Mouse (Mus musculus): ENCODE results near the gene Pheta2. TPM values are rescaled to one million over a fixed set of nuclear protein-coding genes. Genes with fewer than 3 reads are reported as not detected.

Pheta2 gene
- polyA plus RNA-seq, 1 experiment from 2014 or later = 7.4 TPM

DNA sequence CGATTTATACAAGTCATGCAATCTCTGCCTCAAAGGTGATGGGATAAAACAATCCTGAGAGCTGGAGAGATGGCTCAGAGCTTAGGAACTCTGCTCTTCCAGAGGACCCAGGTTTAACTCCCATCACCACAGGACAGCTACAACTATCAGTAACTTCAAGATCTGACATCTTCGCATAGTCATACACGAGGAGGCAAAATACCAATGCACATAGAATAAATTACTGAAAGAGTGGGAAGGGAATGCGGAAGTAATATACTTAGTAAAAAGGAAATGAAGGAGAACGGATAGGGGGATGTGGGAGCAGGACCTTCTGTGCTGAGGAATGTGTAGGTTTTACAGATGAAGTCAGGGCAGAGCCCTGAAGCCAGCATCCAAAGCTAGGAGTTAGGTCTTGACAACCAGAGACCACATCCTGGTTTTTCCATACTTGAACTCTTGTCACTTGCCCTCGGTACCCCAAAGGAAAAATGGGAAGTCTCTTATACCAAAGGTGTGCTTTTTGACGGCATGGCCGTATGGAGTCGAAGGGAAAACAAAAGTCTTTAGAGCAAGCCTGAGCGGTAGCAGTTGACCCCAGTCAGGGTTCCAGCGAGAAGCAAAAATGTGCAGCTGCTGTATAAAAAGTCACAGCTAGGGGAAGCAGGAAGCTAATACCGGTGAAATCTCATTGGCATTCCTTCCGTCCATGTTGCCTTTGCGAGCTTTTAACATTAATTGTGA lies 8.0 kb downstream of the Pheta2 start:
- H3K36me3 ChIP-seq = peaks cover 43% of the 10 kb centered on the region
- 72% methylated on average over 14 of the region's 14 CpGs for WGBS
- peak overlapping the region; percentile 85 for H3K4me3 ChIP-seq
- no peak for DNase-seq (ENCODE audit: low spot score)
- peaks cover 5% of the 10 kb centered on the region; the same call in 1 of the 2 replicates for H3K27me3 ChIP-seq (ENCODE audit: low read depth, poor library complexity, severe bottlenecking)
- peaks cover 15% of the 10 kb centered on the region for H3K4me1 ChIP-seq
- peak overlapping the region; percentile 94; the same call in 1 of the 2 replicates for H3K27ac ChIP-seq
- no peaks in the 10 kb centered on the region for H3K9me3 ChIP-seq (replicated peaks)

- Histone ChIP-seq H3K4me3 (peak overlapping the region; percentile 85), H3K27ac (no peak overlapping the region), H3K4me1 (peaks cover 10% of the 10 kb centered on the region), H3K27me3 (ENCODE audit: low read depth, poor library complexity, severe bottlenecking) (no peaks in the 10 kb centered on the region), H3K9me3 (replicated peaks) (no peaks in the 10 kb centered on the region), H3K36me3 (peaks cover 43% of the 10 kb centered on the region)
- DNase-seq (ENCODE audit: low spot score) = no peak
- WGBS = 86% methylated on average over 4 of the region's 4 CpGs
Measured at GRCm38 (mm10) chr15:82347303-82347676, 8.5 kb downstream of the Pheta2 start.

DNA sequence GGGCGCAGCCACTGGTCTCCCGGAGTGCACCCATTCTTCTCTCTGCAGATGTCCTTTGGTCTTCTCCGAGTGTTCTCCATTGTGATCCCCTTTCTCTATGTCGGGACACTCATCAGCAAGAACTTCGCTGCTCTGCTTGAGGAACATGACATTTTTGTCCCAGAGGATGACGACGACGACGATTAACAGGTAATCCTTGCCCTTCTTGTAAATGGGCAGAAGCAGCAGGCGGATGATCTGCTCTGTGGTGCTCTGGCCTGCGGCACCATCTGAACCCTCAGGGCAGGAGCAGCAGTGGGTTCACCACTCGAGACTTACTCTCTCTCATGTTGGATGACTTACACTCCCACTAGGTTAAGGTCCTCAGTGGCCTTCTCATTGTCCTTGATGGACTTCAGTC lies 9.1 kb downstream of the Pheta2 start:
- H3K9me3 ChIP-seq (replicated peaks) = no peaks in the 10 kb centered on the region
- H3K4me1 ChIP-seq = peaks cover 13% of the 10 kb centered on the region
- H3K36me3 ChIP-seq = peaks cover 43% of the 10 kb centered on the region
- DNase-seq (ENCODE audit: low spot score) = no peak
- 96% methylated on average over 12 of the region's 12 CpGs for WGBS
- H3K4me3 ChIP-seq = peak overlapping the region; percentile 85; the same call in 1 of the 2 replicates
- H3K27ac ChIP-seq = no peak overlapping the region
- H3K27me3 ChIP-seq (ENCODE audit: low read depth, poor library complexity, severe bottlenecking) = no peaks in the 10 kb centered on the region

DNA sequence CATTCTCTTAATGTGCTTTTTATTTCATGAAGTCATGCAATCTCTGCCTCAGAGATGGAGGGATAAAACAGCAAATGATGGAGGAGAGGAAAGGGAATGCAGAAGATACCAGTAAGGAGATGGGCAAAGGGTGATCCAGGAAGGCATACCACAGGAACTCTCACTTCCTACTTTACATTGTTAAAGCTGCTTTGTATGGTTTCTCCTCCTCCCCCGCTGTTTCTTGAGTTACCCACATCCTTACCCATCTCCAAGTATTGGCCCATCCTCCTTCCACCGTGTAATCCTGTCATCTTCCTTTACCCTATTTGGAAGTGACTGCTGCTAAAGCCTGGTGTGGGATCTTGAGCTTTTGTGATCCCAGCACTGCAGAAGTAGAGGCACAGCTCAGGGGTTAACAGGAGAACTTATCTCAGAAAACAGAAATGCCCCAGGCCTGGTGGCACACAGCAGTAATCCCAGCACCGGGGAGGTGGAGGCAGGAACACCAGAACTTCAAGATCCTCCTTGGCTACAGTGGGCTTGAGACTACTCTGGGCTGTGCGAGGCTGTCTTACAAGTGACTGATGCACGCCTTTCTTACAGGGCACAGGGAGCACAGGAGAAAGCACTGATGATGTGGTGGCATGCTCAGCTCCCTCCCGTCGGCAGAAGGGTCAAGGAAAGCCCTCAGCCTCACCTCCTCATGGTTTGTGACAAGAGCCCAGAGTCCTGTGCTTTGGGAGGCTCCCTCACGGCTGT lies 9.7 kb downstream of the Pheta2 start:
- H3K27me3 ChIP-seq (ENCODE audit: low read depth, poor library complexity, severe bottlenecking) = no peaks in the 10 kb centered on the region
- H3K4me3 ChIP-seq = no peak overlapping the region
- H3K27ac ChIP-seq = no peak overlapping the region
- WGBS = 92% methylated on average over 8 of the region's 8 CpGs
- H3K9me3 ChIP-seq (replicated peaks) = no peaks in the 10 kb centered on the region
- H3K4me1 ChIP-seq = peaks cover 19% of the 10 kb centered on the region
- DNase-seq (ENCODE audit: low spot score) = no peak
- peaks cover 43% of the 10 kb centered on the region for H3K36me3 ChIP-seq

GRCm38 (mm10) chr15:82348999-82349341 lies 10.2 kb downstream of the Pheta2 start:
- Histone ChIP-seq H3K4me3 (no peak overlapping the region), H3K9me3 (replicated peaks) (no peaks in the 10 kb centered on the region), H3K27me3 (ENCODE audit: low read depth, poor library complexity, severe bottlenecking) (no peaks in the 10 kb centered on the region), H3K27ac (no peak overlapping the region), H3K4me1 (peaks cover 20% of the 10 kb centered on the region), H3K36me3 (peaks cover 43% of the 10 kb centered on the region)
- WGBS = 84% methylated on average over 2 of the region's 2 CpGs
- DNase-seq (ENCODE audit: low spot score) = no peak

DNA sequence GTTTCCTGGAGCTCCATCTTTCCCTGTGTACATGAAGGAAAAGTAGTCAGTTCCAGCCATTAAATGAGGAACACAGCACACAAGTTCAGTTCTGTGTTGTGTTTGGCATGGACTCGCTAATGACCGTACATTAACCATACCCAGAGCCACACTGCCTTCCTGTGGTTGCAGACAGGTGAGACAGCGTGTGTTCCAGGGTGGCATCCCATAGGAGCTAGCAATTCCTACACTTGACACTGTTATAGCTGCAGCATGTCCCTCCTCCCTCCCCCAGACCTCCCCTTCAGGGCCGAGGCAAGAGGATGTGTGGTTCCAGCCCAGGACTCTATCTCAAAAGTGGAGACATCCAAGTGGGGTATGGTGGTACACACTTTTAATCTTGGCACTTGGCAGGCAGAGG lies 11.6 kb downstream of the Pheta2 start:
- Histone ChIP-seq H3K27ac (no peak overlapping the region), H3K4me1 (peaks cover 26% of the 10 kb centered on the region), H3K27me3 (ENCODE audit: low read depth, poor library complexity, severe bottlenecking) (no peaks in the 10 kb centered on the region), H3K9me3 (replicated peaks) (no peaks in the 10 kb centered on the region), H3K36me3 (peaks cover 43% of the 10 kb centered on the region), H3K4me3 (no peak overlapping the region)
- WGBS = 92% methylated on average over 4 of the region's 4 CpGs
- DNase-seq (ENCODE audit: low spot score) = no peak

DNA sequence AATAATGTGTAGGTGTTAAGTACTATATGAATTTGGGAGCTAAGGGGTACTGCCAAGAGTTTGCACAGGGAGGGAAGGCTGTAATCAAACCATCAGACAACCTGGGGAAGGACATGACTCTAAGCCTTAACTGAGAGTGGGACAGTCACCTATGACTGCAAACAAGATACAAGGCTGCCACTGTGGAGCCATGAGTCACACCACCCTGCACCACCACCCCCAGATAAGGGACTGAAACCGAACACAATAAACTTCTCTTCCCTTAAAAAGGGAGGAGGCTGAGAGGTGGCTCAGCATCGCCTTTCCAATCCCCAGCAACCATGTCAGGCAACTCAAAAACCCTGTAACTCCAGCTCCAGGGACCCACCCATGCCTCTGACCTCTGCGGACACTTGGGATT lies 12.7 kb downstream of the Pheta2 start:
- H3K27me3 ChIP-seq (ENCODE audit: low read depth, poor library complexity, severe bottlenecking) = no peaks in the 10 kb centered on the region
- H3K36me3 ChIP-seq = peaks cover 43% of the 10 kb centered on the region
- 97% methylated on average over 3 of the region's 3 CpGs for WGBS
- H3K27ac ChIP-seq = no peak overlapping the region
- no peak overlapping the region for H3K4me3 ChIP-seq
- peaks cover 24% of the 10 kb centered on the region for H3K4me1 ChIP-seq
- no peak for DNase-seq (ENCODE audit: low spot score)
- no peaks in the 10 kb centered on the region for H3K9me3 ChIP-seq (replicated peaks)

- peaks cover 34% of the 10 kb centered on the region for H3K36me3 ChIP-seq
- peak overlapping the region; percentile 72 for H3K4me3 ChIP-seq
- no peaks in the 10 kb centered on the region for H3K9me3 ChIP-seq (replicated peaks)
- H3K27me3 ChIP-seq (ENCODE audit: low read depth, poor library complexity, severe bottlenecking) = no peaks in the 10 kb centered on the region
- peaks cover 16% of the 10 kb centered on the region for H3K4me1 ChIP-seq
- H3K27ac ChIP-seq = peak overlapping the region; percentile 91
- 38% methylated on average over 14 of the region's 14 CpGs for WGBS
- peak; percentile 31 for DNase-seq (ENCODE audit: low spot score)
Measured at GRCm38 (mm10) chr15:82353078-82353744, 14.5 kb downstream of the Pheta2 start.

DNA sequence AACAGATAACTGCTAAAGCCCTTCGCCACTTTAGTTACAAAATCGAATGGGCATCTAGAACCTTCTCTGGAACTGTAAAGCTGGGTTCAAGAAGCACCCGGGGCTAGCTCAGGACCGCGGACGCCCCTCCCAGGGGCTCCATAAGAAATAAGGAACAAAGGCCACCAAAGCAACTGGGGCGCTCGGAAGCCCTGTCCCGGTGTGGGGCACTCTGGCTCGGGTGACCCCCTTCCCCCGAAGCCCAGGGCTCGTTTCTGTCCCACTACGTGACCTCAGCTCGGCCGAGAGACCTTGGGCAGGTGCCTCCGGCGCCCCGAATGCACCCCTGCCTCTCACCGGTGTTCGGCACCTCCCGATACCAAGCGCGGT lies 15.0 kb downstream of the Pheta2 start:
- peaks cover 29% of the 10 kb centered on the region for H3K36me3 ChIP-seq
- H3K4me3 ChIP-seq = peak overlapping the region; percentile 72
- peaks cover 19% of the 10 kb centered on the region for H3K4me1 ChIP-seq
- H3K27me3 ChIP-seq (ENCODE audit: low read depth, poor library complexity, severe bottlenecking) = no peaks in the 10 kb centered on the region
- WGBS = under 1% methylated on average over 23 of the region's 23 CpGs
- no peaks in the 10 kb centered on the region for H3K9me3 ChIP-seq (replicated peaks)
- H3K27ac ChIP-seq = peak overlapping the region; percentile 91
- no peak for DNase-seq (ENCODE audit: low spot score)

DNA sequence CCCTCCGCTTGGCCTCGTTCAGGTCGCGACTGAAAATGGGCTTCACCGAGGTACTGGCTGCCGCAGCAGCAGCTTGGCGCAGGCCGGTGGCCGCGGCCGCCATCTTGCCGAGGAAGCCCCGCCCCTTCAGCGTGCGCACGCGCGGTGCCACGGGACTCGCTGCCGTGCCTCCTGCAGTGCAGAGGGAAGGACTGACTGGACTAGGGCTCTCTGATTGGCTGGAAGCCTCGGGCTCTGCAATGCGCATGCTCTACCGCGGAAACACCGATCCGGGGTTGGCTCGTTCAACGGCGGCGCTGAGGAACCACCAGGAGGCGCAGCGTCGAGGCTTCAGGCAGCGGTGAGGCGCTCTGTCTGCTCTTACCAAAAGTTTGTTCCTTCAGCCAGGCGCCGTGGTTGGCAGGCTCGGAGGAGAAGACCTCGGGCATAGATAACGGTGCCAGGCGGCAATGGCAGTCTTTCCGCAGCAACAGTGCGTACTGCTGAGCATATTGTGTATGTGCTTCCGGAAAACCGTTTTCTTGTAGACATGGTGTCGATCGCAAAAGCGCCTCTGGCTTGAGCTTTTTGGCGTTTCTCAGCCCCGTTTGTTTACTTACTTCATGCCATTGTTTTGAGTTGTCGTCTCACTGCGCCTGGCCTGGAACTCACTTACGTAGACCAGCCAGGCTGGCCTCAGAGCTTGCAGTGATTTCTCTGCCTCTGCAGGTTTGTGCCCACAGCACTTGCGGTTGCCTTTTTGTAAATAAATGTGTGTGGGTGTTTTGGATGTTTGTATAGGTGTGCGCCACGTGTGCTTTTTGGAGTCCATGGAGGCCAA lies 15.6 kb downstream of the Pheta2 start, which contains the start of gene Ndufa6:
TSS of gene Ndufa6 (minus strand) at position 197 of the 820 bp plus-strand sequence.
- H3K4me1 ChIP-seq = peaks cover 23% of the 10 kb centered on the region
- peak; percentile 98 for DNase-seq (ENCODE audit: low spot score)
- WGBS = 2% methylated on average over 57 of the region's 57 CpGs
- peaks cover 23% of the 10 kb centered on the region for H3K36me3 ChIP-seq
- peak within 1 kb of the TSS; percentile 72 for H3K4me3 ChIP-seq
- H3K9me3 ChIP-seq (replicated peaks) = no peaks in the 10 kb centered on the region
- no peaks in the 10 kb centered on the region for H3K27me3 ChIP-seq (ENCODE audit: low read depth, poor library complexity, severe bottlenecking)
- H3K27ac ChIP-seq = peak within 1 kb of the TSS; percentile 91

DNA sequence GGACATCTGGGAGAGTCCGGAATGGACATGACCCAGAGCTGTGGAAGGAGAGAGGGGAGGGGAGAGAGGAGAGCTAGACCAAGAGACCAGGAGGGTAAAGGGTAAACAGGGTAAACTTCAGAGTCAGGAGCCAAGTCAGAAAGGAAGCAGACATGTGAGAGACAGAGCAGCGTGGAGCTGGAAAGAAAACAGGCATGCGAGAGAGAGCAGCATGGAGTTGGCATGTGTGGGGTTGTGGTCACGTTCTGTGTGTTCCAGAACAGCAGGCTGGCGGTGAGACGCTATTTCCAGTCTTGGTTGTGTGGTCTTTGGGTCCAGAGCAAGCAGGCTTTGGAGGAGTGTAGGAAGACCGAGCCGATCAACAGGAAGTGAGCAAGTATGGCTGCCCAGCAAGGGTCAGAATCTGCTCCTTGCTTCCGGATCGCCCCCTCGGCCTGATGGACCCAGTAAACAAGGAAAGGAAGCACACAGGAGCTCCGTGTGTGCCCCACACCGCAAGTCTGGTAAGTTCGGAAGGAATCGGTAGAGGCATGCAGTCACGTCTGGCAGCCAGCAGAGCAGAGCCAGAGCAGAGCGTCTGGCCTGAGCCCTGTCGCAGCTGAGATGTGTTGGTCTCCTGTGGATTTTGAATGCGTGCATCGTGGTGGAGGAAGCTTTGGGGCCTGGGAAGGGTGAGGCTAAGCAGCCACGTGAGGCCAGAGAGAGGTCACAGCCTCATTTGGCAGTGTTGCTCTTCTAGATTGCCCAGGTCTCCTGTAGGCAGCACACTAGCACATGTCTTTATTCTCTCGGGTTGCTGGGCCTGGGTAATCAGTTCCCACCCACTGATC lies 19.9 kb downstream of the Pheta2 start:
- H3K27ac ChIP-seq = peak overlapping the region; percentile 65

More for the DNA sequence above, 19.9 kb downstream of the Pheta2 start:
- H3K9me3 ChIP-seq (replicated peaks) = no peaks in the 10 kb centered on the region
- no peak overlapping the region for H3K4me3 ChIP-seq
- H3K36me3 ChIP-seq = no peaks in the 10 kb centered on the region
- 70% methylated on average over 22 of the region's 22 CpGs for WGBS
- DNase-seq (ENCODE audit: low spot score) = no peak
- H3K4me1 ChIP-seq = peaks cover 18% of the 10 kb centered on the region; the same call in 1 of the 2 replicates
- no peaks in the 10 kb centered on the region for H3K27me3 ChIP-seq (ENCODE audit: low read depth, poor library complexity, severe bottlenecking)
